Mouse (Mus musculus): ENCODE measurements around the gene Nfkbid. TPM values are rescaled to one million over a fixed set of nuclear protein-coding genes. Genes with fewer than 3 reads are reported as not detected.

Gene Nfkbid
- polyA plus RNA-seq, 1 experiment from 2014 or later, result 1.8 TPM

DNA sequence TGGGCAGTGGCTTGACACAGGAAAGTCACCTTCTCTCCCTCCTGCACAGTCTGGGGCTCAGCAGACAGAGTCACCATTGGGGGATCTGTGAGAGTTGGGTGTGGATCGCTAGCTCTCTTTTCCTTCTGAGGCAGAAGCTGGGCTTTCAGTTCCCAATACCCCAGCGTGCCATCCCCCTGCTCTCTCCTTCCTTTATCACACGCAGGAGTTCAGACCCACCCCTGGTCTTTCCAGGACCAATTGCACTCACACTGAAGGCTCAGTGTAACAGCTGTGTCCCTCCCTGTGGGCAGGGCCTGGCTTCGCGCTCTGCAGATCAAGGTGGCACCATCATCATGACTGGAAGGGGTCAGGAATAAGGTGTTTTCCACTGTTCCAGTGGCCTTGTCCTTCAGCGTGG, 32.7 kb downstream of the Nfkbid start:
- H3K36me3 ChIP-seq (replicated peaks; ENCODE audit: control insufficient read depth, insufficient read depth), result no peaks in the 10 kb centered on the region
- H3K4me1 ChIP-seq (replicated peaks; ENCODE audit: control insufficient read depth, insufficient read depth, low read length), result peaks cover 22% of the 10 kb centered on the region
- H3K9me3 ChIP-seq (ENCODE audit: control insufficient read depth, low read length), result no peaks in the 10 kb centered on the region
- no peak overlapping the region for H3K9ac ChIP-seq
- peaks cover 60% of the 10 kb centered on the region for H3K27me3 ChIP-seq (ENCODE audit: control insufficient read depth, insufficient read depth, low read length)
- WGBS, result 6% methylated on average over 6 of the region's 6 CpGs
- peak overlapping the region; percentile 40 for H3K4me2 ChIP-seq (replicated peaks)
- H3K4me3 ChIP-seq (replicated peaks; ENCODE audit: low read length), result no peak overlapping the region
- ATAC-seq (ENCODE audit: low FRiP score), result no peak
- no peak for DNase-seq (ENCODE audit: low spot score)
- no peak overlapping the region for H3K27ac ChIP-seq

DNA sequence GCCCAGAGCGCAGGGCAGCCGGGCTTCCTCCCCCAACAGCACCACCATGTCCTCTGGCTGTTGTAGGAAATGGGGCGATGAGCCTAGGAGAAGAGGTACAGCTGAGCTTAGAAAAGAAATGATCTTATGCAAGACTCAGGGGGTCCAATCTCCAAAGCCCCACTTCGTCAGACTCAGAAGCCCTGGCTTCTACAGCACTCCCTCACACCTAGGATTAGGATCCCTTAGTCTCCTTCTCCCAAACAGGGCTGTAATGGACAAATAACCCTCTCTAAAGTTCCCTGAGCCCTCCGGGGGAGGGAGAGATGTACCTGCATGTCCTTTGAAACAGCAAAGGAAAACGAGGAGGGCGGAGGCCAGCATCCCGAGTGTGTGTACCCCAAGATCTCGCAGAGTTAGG, 35.0 kb downstream of the Nfkbid start:
- ATAC-seq (ENCODE audit: low FRiP score), result no peak
- Histone ChIP-seq H3K27me3 (ENCODE audit: control insufficient read depth, insufficient read depth, low read length) (peaks cover 76% of the 10 kb centered on the region), H3K4me2 (replicated peaks) (peak overlapping the region; percentile 52)

DNA sequence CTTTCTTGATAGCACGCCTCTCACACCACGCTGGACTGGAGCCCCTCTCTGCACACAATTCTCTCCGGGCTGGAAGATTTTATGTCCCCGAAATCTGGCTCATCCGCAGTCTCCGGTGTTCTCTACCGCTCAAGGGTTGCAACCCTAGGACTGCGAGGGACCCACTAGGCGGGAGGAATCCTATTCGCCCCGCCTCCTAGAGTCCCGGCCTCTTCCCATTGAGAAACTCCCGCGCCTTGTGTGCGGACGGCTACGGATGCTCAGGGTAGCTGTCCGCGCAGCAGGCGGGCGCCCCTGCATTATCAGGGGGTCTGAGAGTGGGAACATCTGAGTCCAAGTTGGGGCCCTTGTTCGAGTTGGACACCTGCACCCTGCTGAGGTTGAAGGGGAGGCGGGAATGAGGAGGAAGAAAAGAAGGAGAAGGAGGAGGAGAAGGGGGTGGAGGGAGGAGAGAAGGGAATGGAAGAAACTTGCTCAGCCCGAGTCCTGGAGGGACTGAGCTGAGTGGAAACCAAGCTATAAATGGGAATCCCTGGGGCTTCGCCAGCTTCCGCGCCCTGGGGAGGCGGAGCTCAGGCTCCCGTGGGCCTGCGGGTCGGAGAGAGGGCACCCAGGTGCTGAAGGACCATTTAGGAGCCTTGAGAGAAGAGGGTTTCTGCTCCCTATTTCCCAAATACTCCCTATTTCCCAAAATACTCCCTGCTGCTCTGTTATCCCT, 35.5 kb downstream of the Nfkbid start:
- WGBS, result under 1% methylated on average over 30 of the region's 31 CpGs
- ATAC-seq (ENCODE audit: low FRiP score), result peak; percentile 35; the same call in 1 of the 2 replicates
- Histone ChIP-seq H3K4me2 (replicated peaks) (peak overlapping the region; percentile 52), H3K27ac (no peak overlapping the region), H3K9me3 (ENCODE audit: control insufficient read depth, low read length) (no peaks in the 10 kb centered on the region), H3K36me3 (replicated peaks; ENCODE audit: control insufficient read depth, insufficient read depth) (no peaks in the 10 kb centered on the region), H3K4me1 (replicated peaks; ENCODE audit: control insufficient read depth, insufficient read depth, low read length) (peaks cover 22% of the 10 kb centered on the region), H3K27me3 (ENCODE audit: control insufficient read depth, insufficient read depth, low read length) (peaks cover 82% of the 10 kb centered on the region), H3K9ac (peak overlapping the region; percentile 41), H3K4me3 (replicated peaks; ENCODE audit: low read length) (peak overlapping the region; percentile 22)
- DNase-seq (ENCODE audit: low spot score), result no peak

More for the DNA sequence above, 35.0 kb downstream of the Nfkbid start:
- H3K9ac ChIP-seq, result 0 out of 2 replicates have a peak overlapping the region, but pooled peaks have one; percentile 4
- H3K27ac ChIP-seq, result no peak overlapping the region
- no peaks in the 10 kb centered on the region for H3K9me3 ChIP-seq (ENCODE audit: control insufficient read depth, low read length)
- peak overlapping the region; percentile 22 for H3K4me3 ChIP-seq (replicated peaks; ENCODE audit: low read length)
- WGBS, result 1% methylated on average over 9 of the region's 9 CpGs
- no peak for DNase-seq (ENCODE audit: low spot score)
- H3K36me3 ChIP-seq (replicated peaks; ENCODE audit: control insufficient read depth, insufficient read depth), result no peaks in the 10 kb centered on the region
- peaks cover 22% of the 10 kb centered on the region for H3K4me1 ChIP-seq (replicated peaks; ENCODE audit: control insufficient read depth, insufficient read depth, low read length)

DNA sequence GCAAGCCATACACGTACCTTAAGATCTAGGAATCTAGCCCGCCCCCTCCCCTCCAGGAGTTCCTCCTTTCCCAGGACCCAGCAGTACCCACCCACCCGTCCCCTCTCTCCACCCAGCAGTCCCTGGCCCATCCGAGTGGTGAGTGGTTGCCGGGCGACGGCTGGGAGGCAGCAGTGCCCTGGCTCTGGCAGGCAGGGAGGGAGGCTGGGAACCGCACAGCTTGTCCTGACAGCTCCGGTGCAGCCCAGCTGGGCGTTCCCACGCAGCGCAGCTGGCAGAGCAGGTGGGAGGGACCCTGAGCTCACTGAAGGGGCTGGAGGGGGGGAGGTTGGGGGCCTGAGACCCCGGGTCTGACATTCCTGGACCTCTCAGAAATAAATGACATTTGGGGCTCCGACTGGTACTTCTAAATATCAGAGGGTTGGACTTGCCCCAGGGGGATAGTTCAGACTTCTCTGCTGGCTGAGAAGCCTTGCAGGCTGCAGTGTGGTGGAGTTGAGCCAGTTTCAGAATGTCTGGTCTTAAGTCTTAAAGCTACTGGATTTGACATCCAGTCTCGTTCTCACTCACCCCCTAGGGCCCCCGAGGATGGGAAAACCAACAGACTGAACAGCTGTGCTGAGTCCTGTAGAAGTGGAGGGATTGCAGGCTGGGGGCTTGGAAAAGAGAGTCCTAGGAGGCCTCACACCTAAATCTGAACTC, 36.2 kb downstream of the Nfkbid start, which contains the start of the genes Kirrel2 and Nphs1:
TSS of gene Kirrel2 (minus strand) at position 62 of the 702 bp plus-strand sequence.
TSS of gene Nphs1 (plus strand) at position 687 of the 702 bp plus-strand sequence.
- Histone ChIP-seq H3K4me1 (replicated peaks; ENCODE audit: control insufficient read depth, insufficient read depth, low read length) (peaks cover 22% of the 10 kb centered on the region), H3K36me3 (replicated peaks; ENCODE audit: control insufficient read depth, insufficient read depth) (no peaks in the 10 kb centered on the region), H3K4me3 (replicated peaks; ENCODE audit: low read length) (peak within 1 kb of the TSS; percentile 22), H3K27me3 (ENCODE audit: control insufficient read depth, insufficient read depth, low read length) (peaks cover 83% of the 10 kb centered on the region), H3K9ac (peak within 1 kb of the TSS; percentile 41), H3K9me3 (ENCODE audit: control insufficient read depth, low read length) (no peaks in the 10 kb centered on the region), H3K27ac (no peak within 1 kb of the TSS), H3K4me2 (replicated peaks) (peak within 1 kb of the TSS; percentile 52)
- ATAC-seq (ENCODE audit: low FRiP score), result peak; percentile 84
- DNase-seq (ENCODE audit: low spot score), result peak; percentile 62
- WGBS, result under 1% methylated on average over 16 of the region's 16 CpGs

GRCm38 (mm10) chr7:30459484-30459883, 38.0 kb downstream of the Nfkbid start:
- DNase-seq (ENCODE audit: low spot score) (no peak), ATAC-seq (ENCODE audit: low FRiP score) (no peak)
- Histone ChIP-seq H3K4me2 (replicated peaks) (no peak overlapping the region), H3K4me1 (replicated peaks; ENCODE audit: control insufficient read depth, insufficient read depth, low read length) (peaks cover 22% of the 10 kb centered on the region), H3K9me3 (ENCODE audit: control insufficient read depth, low read length) (no peaks in the 10 kb centered on the region), H3K9ac (no peak overlapping the region), H3K4me3 (replicated peaks; ENCODE audit: low read length) (no peak overlapping the region), H3K36me3 (replicated peaks; ENCODE audit: control insufficient read depth, insufficient read depth) (no peaks in the 10 kb centered on the region), H3K27ac (no peak overlapping the region), H3K27me3 (ENCODE audit: control insufficient read depth, insufficient read depth, low read length) (peaks cover 79% of the 10 kb centered on the region)
- 25% methylated on average over 6 of the region's 6 CpGs for WGBS

DNA sequence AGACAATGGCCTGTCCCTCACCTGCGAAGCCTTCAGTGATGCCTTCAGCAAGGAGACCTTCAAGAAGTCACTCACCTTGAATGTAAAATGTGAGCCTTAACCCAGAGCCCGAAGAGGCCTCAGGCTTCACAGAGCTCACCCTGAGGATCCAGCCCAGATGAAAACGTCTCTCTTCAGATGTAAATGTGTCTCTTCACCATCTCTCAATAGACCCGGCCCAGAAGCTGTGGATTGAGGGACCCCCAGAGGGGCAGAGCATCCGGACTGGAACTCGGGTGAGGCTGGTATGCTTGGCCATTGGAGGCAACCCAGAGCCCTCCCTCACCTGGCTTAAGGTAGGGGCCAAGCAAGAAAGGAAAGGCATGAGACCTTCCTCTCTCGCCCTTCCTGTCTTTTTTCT, 42.0 kb downstream of the Nfkbid start:
- Histone ChIP-seq H3K4me2 (replicated peaks) (no peak overlapping the region), H3K4me3 (replicated peaks; ENCODE audit: low read length) (no peak overlapping the region), H3K9me3 (ENCODE audit: control insufficient read depth, low read length) (no peaks in the 10 kb centered on the region), H3K27ac (no peak overlapping the region), H3K9ac (no peak overlapping the region), H3K27me3 (ENCODE audit: control insufficient read depth, insufficient read depth, low read length) (peaks cover 86% of the 10 kb centered on the region), H3K36me3 (replicated peaks; ENCODE audit: control insufficient read depth, insufficient read depth) (no peaks in the 10 kb centered on the region), H3K4me1 (replicated peaks; ENCODE audit: control insufficient read depth, insufficient read depth, low read length) (no peaks in the 10 kb centered on the region)
- no peak for ATAC-seq (ENCODE audit: low FRiP score)
- DNase-seq (ENCODE audit: low spot score), result no peak
- WGBS, result 20% methylated on average over 7 of the region's 7 CpGs

- Histone ChIP-seq H3K4me3 (replicated peaks; ENCODE audit: low read length) (no peak overlapping the region), H3K4me1 (replicated peaks; ENCODE audit: control insufficient read depth, insufficient read depth, low read length) (no peaks in the 10 kb centered on the region), H3K9me3 (ENCODE audit: control insufficient read depth, low read length) (no peaks in the 10 kb centered on the region), H3K9ac (no peak overlapping the region), H3K4me2 (replicated peaks) (no peak overlapping the region), H3K27ac (no peak overlapping the region), H3K27me3 (ENCODE audit: control insufficient read depth, insufficient read depth, low read length) (peaks cover 87% of the 10 kb centered on the region), H3K36me3 (replicated peaks; ENCODE audit: control insufficient read depth, insufficient read depth) (no peaks in the 10 kb centered on the region)
- WGBS, result 24% methylated on average over 4 of the region's 4 CpGs
- DNase-seq (ENCODE audit: low spot score) (no peak), ATAC-seq (ENCODE audit: low FRiP score) (no peak)
Observed at GRCm38 (mm10) chr7:30463996-30464395, 42.5 kb downstream of the Nfkbid start.

- Histone ChIP-seq H3K4me2 (replicated peaks) (no peak overlapping the region), H3K4me3 (replicated peaks; ENCODE audit: low read length) (no peak overlapping the region), H3K27ac (no peak overlapping the region), H3K9ac (no peak overlapping the region), H3K27me3 (ENCODE audit: control insufficient read depth, insufficient read depth, low read length) (peaks cover 83% of the 10 kb centered on the region), H3K9me3 (ENCODE audit: control insufficient read depth, low read length) (no peaks in the 10 kb centered on the region), H3K4me1 (replicated peaks; ENCODE audit: control insufficient read depth, insufficient read depth, low read length) (no peaks in the 10 kb centered on the region), H3K36me3 (replicated peaks; ENCODE audit: control insufficient read depth, insufficient read depth) (no peaks in the 10 kb centered on the region)
- no peak for DNase-seq (ENCODE audit: low spot score)
- no peak for ATAC-seq (ENCODE audit: low FRiP score)
- WGBS, result 15% methylated on average over 6 of the region's 6 CpGs
Observed at GRCm38 (mm10) chr7:30464816-30465300, 43.3 kb downstream of the Nfkbid start.

- DNase-seq (ENCODE audit: low spot score) (no peak), ATAC-seq (ENCODE audit: low FRiP score) (no peak)
- H3K9me3 ChIP-seq (ENCODE audit: control insufficient read depth, low read length), result no peaks in the 10 kb centered on the region
- no peaks in the 10 kb centered on the region for H3K4me1 ChIP-seq (replicated peaks; ENCODE audit: control insufficient read depth, insufficient read depth, low read length)
- H3K27me3 ChIP-seq (ENCODE audit: control insufficient read depth, insufficient read depth, low read length), result peaks cover 12% of the 10 kb centered on the region
- no peak overlapping the region for H3K4me3 ChIP-seq (replicated peaks; ENCODE audit: low read length)
- no peaks in the 10 kb centered on the region for H3K36me3 ChIP-seq (replicated peaks; ENCODE audit: control insufficient read depth, insufficient read depth)
- no peak overlapping the region for H3K27ac ChIP-seq
- no peak overlapping the region for H3K9ac ChIP-seq
- 49% methylated on average over 5 of the region's 5 CpGs for WGBS
- no peak overlapping the region for H3K4me2 ChIP-seq (replicated peaks)
Observed at GRCm38 (mm10) chr7:30472411-30472810, 50.9 kb downstream of the Nfkbid start.
